Mouse (Mus musculus): Measurements from ENCODE around the gene Megf8.
A peak's percentile ranks its signal among the peaks of the same experiment; 100 is the strongest.

Gene Megf8

GRCm38 (mm10) chr7:25380392-25381283 is 63.7 kb downstream of the Megf8 start:
- peak; percentile 22 for DNase-seq (ENCODE audit: extremely low spot score, low spot score)

- DNase-seq (ENCODE audit: extremely low spot score, low spot score): no peak
These were observed 64.3 kb downstream of the Megf8 start for GRCm38 (mm10) chr7:25381284-25381680.

- DNase-seq (ENCODE audit: extremely low spot score, low spot score): no peak
These were observed 65.6 kb downstream of the Megf8 start for GRCm38 (mm10) chr7:25382541-25382940.

GRCm38 (mm10) chr7:25383385-25383784 is 66.4 kb downstream of the Megf8 start:
- no peak for DNase-seq (ENCODE audit: extremely low spot score, low spot score)

- DNase-seq (ENCODE audit: extremely low spot score, low spot score): no peak
These were observed 66.9 kb downstream of the Megf8 start for GRCm38 (mm10) chr7:25383891-25384290.

GRCm38 (mm10) chr7:25384318-25384717 is 67.4 kb downstream of the Megf8 start:
- DNase-seq (ENCODE audit: extremely low spot score, low spot score): no peak

- no peak for DNase-seq (ENCODE audit: extremely low spot score, low spot score)
These were observed 67.9 kb downstream of the Megf8 start for GRCm38 (mm10) chr7:25384818-25385217.

GRCm38 (mm10) chr7:25385259-25385658 is 68.3 kb downstream of the Megf8 start:
- DNase-seq (ENCODE audit: extremely low spot score, low spot score): no peak

- no peak for DNase-seq (ENCODE audit: extremely low spot score, low spot score)
These were observed 69.0 kb downstream of the Megf8 start for GRCm38 (mm10) chr7:25385850-25386555.

GRCm38 (mm10) chr7:25387811-25388440 is 71.0 kb downstream of the Megf8 start:
- no peak for DNase-seq (ENCODE audit: extremely low spot score, low spot score)

GRCm38 (mm10) chr7:25388916-25389315 is 72.0 kb downstream of the Megf8 start:
- no peak for DNase-seq (ENCODE audit: extremely low spot score, low spot score)

- no peak for DNase-seq (ENCODE audit: extremely low spot score, low spot score)
These were observed 73.2 kb downstream of the Megf8 start for GRCm38 (mm10) chr7:25390054-25390770.

GRCm38 (mm10) chr7:25390986-25391385 is 74.0 kb downstream of the Megf8 start:
- DNase-seq (ENCODE audit: extremely low spot score, low spot score): no peak

GRCm38 (mm10) chr7:25391856-25392453 is 75.0 kb downstream of the Megf8 start:
- no peak for DNase-seq (ENCODE audit: extremely low spot score, low spot score)

GRCm38 (mm10) chr7:25392851-25393250 is 75.9 kb downstream of the Megf8 start:
- no peak for DNase-seq (ENCODE audit: extremely low spot score, low spot score)

- DNase-seq (ENCODE audit: extremely low spot score, low spot score): no peak
These were observed 76.7 kb downstream of the Megf8 start for GRCm38 (mm10) chr7:25393451-25394210.

- DNase-seq (ENCODE audit: extremely low spot score, low spot score): no peak
These were observed 77.8 kb downstream of the Megf8 start for GRCm38 (mm10) chr7:25394754-25395153.

GRCm38 (mm10) chr7:25395186-25395557 is 78.2 kb downstream of the Megf8 start:
- DNase-seq (ENCODE audit: extremely low spot score, low spot score): no peak

- DNase-seq (ENCODE audit: extremely low spot score, low spot score): peak; percentile 91
These were observed 78.9 kb downstream of the Megf8 start for GRCm38 (mm10) chr7:25395558-25396521.
